Mouse (Mus musculus) urinary bladder, adult 18-20 months (tissue): ENCODE results near the gene Tymp.

Experiments
- DNase-seq, 2 experiments: peaks; one replicate each; pipeline ENCODE4 v3.0.0; 2022; ENCODE audit warnings: low spot score in 2 of 2, mixed read lengths in 2 of 2

Gene Tymp

GRCm38 (mm10) chr15:89374340-89374739 lies 2.5 kb downstream of the Tymp start:
- no peak for DNase-seq

- DNase-seq: peak; percentile 84 to 98
Observed at GRCm38 (mm10) chr15:89373762-89374248, 3.0 kb downstream of the Tymp start, which contains the start of gene Sco2. TSS of gene Sco2 (minus strand) at chr15:89373846.

GRCm38 (mm10) chr15:89373027-89373761 lies 3.6 kb downstream of the Tymp start:
- peak; percentile 75 to 79 for DNase-seq

- DNase-seq: no peak
Observed at GRCm38 (mm10) chr15:89372536-89372935, 4.3 kb downstream of the Tymp start.

GRCm38 (mm10) chr15:89372068-89372467 lies 4.8 kb downstream of the Tymp start:
- no peak for DNase-seq

- no peak for DNase-seq
Observed at GRCm38 (mm10) chr15:89365141-89365551, 11.7 kb downstream of the Tymp start.

- no peak for DNase-seq
Observed at GRCm38 (mm10) chr15:89363051-89363450, 13.8 kb downstream of the Tymp start.

GRCm38 (mm10) chr15:89358784-89359183 lies 18.1 kb downstream of the Tymp start:
- no peak for DNase-seq

GRCm38 (mm10) chr15:89356372-89356771 lies 20.5 kb downstream of the Tymp start:
- DNase-seq: peak in 1 of 2 experiments; percentile 53

- DNase-seq: peak; percentile 91 to 92
Observed at GRCm38 (mm10) chr15:89355241-89356187, 21.3 kb downstream of the Tymp start, which contains the start of the genes Lmf2 and Ncaph2. TSS of gene Lmf2 (minus strand) at chr15:89355659. TSS of gene Ncaph2 (plus strand) at chr15:89355719.

- no peak for DNase-seq
Observed at GRCm38 (mm10) chr15:89354455-89354854, 22.4 kb downstream of the Tymp start.

GRCm38 (mm10) chr15:89353837-89354236 lies 23.0 kb downstream of the Tymp start:
- DNase-seq: no peak

- DNase-seq: no peak
Observed at GRCm38 (mm10) chr15:89352795-89353194, 24.0 kb downstream of the Tymp start.

GRCm38 (mm10) chr15:89352054-89352453 lies 24.8 kb downstream of the Tymp start:
- DNase-seq: no peak

GRCm38 (mm10) chr15:89351302-89351701 lies 25.5 kb downstream of the Tymp start:
- no peak for DNase-seq

GRCm38 (mm10) chr15:89350447-89350846 lies 26.4 kb downstream of the Tymp start:
- no peak for DNase-seq

- no peak for DNase-seq
Observed at GRCm38 (mm10) chr15:89343325-89343724, 33.5 kb downstream of the Tymp start.

GRCm38 (mm10) chr15:89341678-89342077 lies 35.2 kb downstream of the Tymp start:
- DNase-seq: no peak

- DNase-seq: no peak
Observed at GRCm38 (mm10) chr15:89340136-89340535, 36.7 kb downstream of the Tymp start.

- no peak for DNase-seq
Observed at GRCm38 (mm10) chr15:89339696-89340095, 37.1 kb downstream of the Tymp start.

GRCm38 (mm10) chr15:89336422-89336821 lies 40.4 kb downstream of the Tymp start:
- no peak for DNase-seq
